8 mouse cellular contexts compared by ENCODE assay signal in genomic region chr2:25332286-25333160, GRCm38 (mm10). TPM values are rescaled to one million over a fixed set of nuclear protein-coding genes. Genes with fewer than 3 reads are reported as not detected.
DNase-seq lines count a peak whose midpoint lies in the region; ATAC-seq lines count a peak whose summit lies in the region.

TSS of gene Man1b1 (plus strand) at chr2:25332338.

- peak within 1 kb of the TSS; percentile 96 for H3K4me2 ChIP-seq in hindbrain, embryonic 15.5 days

- peaks cover 32% of the 10 kb centered on the region for H3K36me3 ChIP-seq in hindbrain, embryonic 15.5 days

- H3K9me3 ChIP-seq in hindbrain, embryonic 15.5 days = no peaks in the 10 kb centered on the region

- H3K9ac ChIP-seq in hindbrain, embryonic 15.5 days = peak within 1 kb of the TSS; percentile 89

- H3K4me3 ChIP-seq in hindbrain, embryonic 15.5 days = peak within 1 kb of the TSS; percentile 81

- ATAC-seq in hindbrain, embryonic 15.5 days (ENCODE audit: low FRiP score, low read depth) = peak; percentile 98

- peak; percentile 100 for DNase-seq in T-cell, adult 2 months (ENCODE audit: low spot score)
- peak; percentile 99 for DNase-seq in cerebellum, postnatal 36 days
- DNase-seq in frontal cortex, postnatal 36 days (ENCODE audit: low spot score in 2 of 2) = peak; percentile 100
- peak; percentile 99 for DNase-seq in left cerebral cortex, adult 11 months (ENCODE audit: low spot score)
- DNase-seq in lung, postnatal 4 days = peak; percentile 99
- peak; percentile 99 for DNase-seq in retina, postnatal 7 days (ENCODE audit: low read depth, low spot score)
- DNase-seq in urinary bladder, adult 2 months (ENCODE audit: low spot score) = peak; percentile 98

- WGBS in hindbrain, embryonic 15.5 days = under 1% methylated on average over 78 of the region's 78 CpGs

- no peaks in the 10 kb centered on the region for H3K27me3 ChIP-seq in hindbrain, embryonic 15.5 days

- H3K27ac ChIP-seq in hindbrain, embryonic 15.5 days (replicated peaks) = peak within 1 kb of the TSS; percentile 89

- peaks cover 30% of the 10 kb centered on the region for H3K4me1 ChIP-seq in hindbrain, embryonic 15.5 days (replicated peaks)

RNA-seq across cellular contexts. Expression of gene Man1b1, which starts in this region (rescaled TPM):
- 43.6 and 45.2 TPM in 2 replicates for polyA plus RNA-seq in hindbrain, embryonic 15.5 days (2015; fragmentation: Nextera tagmentation; extraction: Ambion mirVana)
- 15.2 and 22.8 TPM in 2 replicates for polyA plus RNA-seq in urinary bladder, adult 2 months (2012; rRNA removed)

Comparison
In these comparisons a context has a peak if more than half of its experiments do, and no peak if none do; other contexts are left out.
1. Peak in every context shown above with its lines: DNase-seq, ATAC-seq, H3K4me3 ChIP-seq and H3K27ac ChIP-seq.